Mouse (Mus musculus) MEL (cell line): ENCODE results near the gene Maea. TPM values are rescaled to one million over a fixed set of nuclear protein-coding genes. Genes with fewer than 3 reads are reported as not detected.
A peak's percentile ranks its signal among the peaks of the same experiment; 100 is the strongest.

Experiments
- DNase-seq: peaks from one replicate; pipeline ENCODE4 v3.0.0; 2011; ENCODE audit warnings: low read depth, low spot score
- H3K27ac ChIP-seq: 2 replicates; pipeline ENCODE4 v1.5.1; 2012; ENCODE audit warnings: low read depth, mild to moderate bottlenecking, control low read depth, low read length, moderate library complexity; ENCODE audit not compliant: control insufficient read depth
- H3K27me3 ChIP-seq, 2 experiments: fragments of 150-350 bp in 1 of 2; sonication (generic) in 1 of 2; 2 replicates each; pipeline ENCODE4 v1.6.1; 2012; ENCODE audit warnings: low read length in 2 of 2, mild to moderate bottlenecking in 2 of 2, improper control_type of control experiment in 1 of 2, moderate library complexity in 1 of 2; ENCODE audit not compliant: insufficient read depth in 2 of 2, control insufficient read depth in 1 of 2
- H3K36me3 ChIP-seq, 2 experiments: 2 replicates each; pipeline ENCODE4 v1.6.1; 2012 to 2014; ENCODE audit warnings: low read length in 2 of 2, improper control_type of control experiment in 1 of 2, inconsistent platforms in 1 of 2, mild to moderate bottlenecking in 1 of 2; ENCODE audit not compliant: insufficient read depth in 2 of 2, control insufficient read depth in 1 of 2
- H3K4me1 ChIP-seq, 2 experiments: fragments of 150-350 bp in 1 of 2; sonication (generic) in 1 of 2; 2 replicates each; pipeline ENCODE4 v1.6.1; 2012; ENCODE audit warnings: low read length in 2 of 2, improper control_type of control experiment in 1 of 2, mild to moderate bottlenecking in 1 of 2; ENCODE audit not compliant: insufficient read depth in 2 of 2, control insufficient read depth in 1 of 2
- H3K4me3 ChIP-seq, 2 experiments: fragments of 150-350 bp in 1 of 2; sonication (generic) in 1 of 2; 2 replicates each; pipeline ENCODE4 v1.5.1; 2012; ENCODE audit warnings: low read depth in 2 of 2, low read length in 2 of 2, mild to moderate bottlenecking in 2 of 2, moderate library complexity in 2 of 2, control low read depth in 1 of 2, improper control_type of control experiment in 1 of 2; ENCODE audit not compliant: control insufficient read depth in 1 of 2, insufficient read depth in 1 of 2
- H3K79me2 ChIP-seq: 2 replicates; pipeline ENCODE4 v1.6.1; 2012; ENCODE audit warnings: mild to moderate bottlenecking, low read length, moderate library complexity; ENCODE audit not compliant: control insufficient read depth, poor library complexity, insufficient read depth
- H3K9ac ChIP-seq: 2 replicates; pipeline ENCODE4 v1.6.1; 2012; ENCODE audit warnings: low read depth, mild to moderate bottlenecking, control low read depth, low read length, moderate library complexity; ENCODE audit not compliant: control insufficient read depth, poor library complexity, severe bottlenecking
- H3K9me3 ChIP-seq: fragments of 150-350 bp; sonication (generic); replicated peaks from 2 replicates; pipeline ENCODE4 v1.6.1; 2012; ENCODE audit warnings: mild to moderate bottlenecking, low read length, improper control_type of control experiment, moderate library complexity; ENCODE audit not compliant: insufficient read depth
- CHD1 ChIP-seq: IDR thresholded peaks from 2 replicates; pipeline ENCODE4 v1.6.1; 2012; ENCODE audit warnings: low read depth, mild to moderate bottlenecking, inconsistent platforms, low read length, improper control_type of control experiment
- CHD2 ChIP-seq: IDR thresholded peaks from 2 replicates; pipeline ENCODE4 v1.6.1; 2011; ENCODE audit warnings: low read length, improper control_type of control experiment
- ELF1 ChIP-seq: IDR thresholded peaks from 2 replicates; pipeline ENCODE4 v1.6.1; 2014; ENCODE audit warnings: low read depth, mild to moderate bottlenecking, inconsistent platforms, low read length, improper control_type of control experiment, moderate library complexity
- MAX ChIP-seq: IDR thresholded peaks from 2 replicates; pipeline ENCODE4 v1.6.1; 2011; ENCODE audit warnings: low read length, improper control_type of control experiment
- MXI1 ChIP-seq: IDR thresholded peaks from 2 replicates; pipeline ENCODE4 v1.6.1; 2011; ENCODE audit warnings: mild to moderate bottlenecking, low read depth, low read length, improper control_type of control experiment
- MYB ChIP-seq: IDR thresholded peaks from 2 replicates; pipeline ENCODE4 v1.6.1; 2011; ENCODE audit warnings: mild to moderate bottlenecking, low read depth, low read length, improper control_type of control experiment
- NELFE ChIP-seq: IDR thresholded peaks from 2 replicates; pipeline ENCODE4 v1.6.1; 2011; ENCODE audit warnings: low read depth, low read length, improper control_type of control experiment
- NRF1 ChIP-seq: IDR thresholded peaks from 2 replicates; pipeline ENCODE4 v1.6.1; 2014; ENCODE audit warnings: low read depth, mild to moderate bottlenecking, inconsistent platforms, low read length, improper control_type of control experiment, moderate library complexity; ENCODE audit not compliant: poor library complexity, insufficient read depth, severe bottlenecking
- polyA plus RNA-seq, 2 experiments: library from polyadenylated mRNA; stranded (reverse) in 1 of 2; unstranded in 1 of 2; fragments of >175 nt in 1 of 2; fragments of >200 nt in 1 of 2; gene quantifications; 2 replicates each; pipeline versions ENCODE4 v1.2.1 to v1.2.4; 2012; ENCODE audit warnings: low replicate concordance in 2 of 2, low read depth in 1 of 2; ENCODE audit not compliant: insufficient read length in 2 of 2, insufficient read depth in 1 of 2, missing spikeins in 1 of 2
- total RNA-seq: library from RNA; depleted of rRNA; stranded (reverse); fragments of 300-350 nt; gene quantifications from 2 replicates; pipeline ENCODE4 v1.2.3, GENCODE M21; 2012

Gene Maea
- total and polyA plus RNA-seq, 3 experiments, result 140 to 224 TPM; not detected in 1

GRCm38 (mm10) chr5:33310704-33311462 is 24.4 kb upstream of the Maea start:
- peak; percentile 44 for DNase-seq
- Histone ChIP-seq H3K4me3 (no peak overlapping the region), H3K4me1 (peaks cover 0 to 7% of the 10 kb centered on the region in 2 experiments; a peak in 1 of 4 replicates), H3K27ac (no peak overlapping the region), H3K9me3 (no peaks in the 10 kb centered on the region), H3K36me3 (no peaks in the 10 kb centered on the region), H3K27me3 (peaks cover 0 to 4% of the 10 kb centered on the region in 2 experiments; a peak in 2 of 4 replicates), H3K79me2 (no peaks in the 10 kb centered on the region), H3K9ac (no peak overlapping the region)
- no peak for TF ChIP-seq MXI1

GRCm38 (mm10) chr5:33312192-33312591 is 23.1 kb upstream of the Maea start:
- H3K9ac ChIP-seq, result no peak overlapping the region
- no peak overlapping the region for H3K27ac ChIP-seq
- TF ChIP-seq CHD2, result no peak
- no peak for TF ChIP-seq CHD1
- peak; percentile 34; the same call in 1 of the 2 replicates for TF ChIP-seq MAX
- no peak for TF ChIP-seq MYB
- no peak for TF ChIP-seq NRF1
- peaks cover under 1 to 3% of the 10 kb centered on the region in 2 experiments; a peak in 3 of 4 replicates for H3K27me3 ChIP-seq
- DNase-seq, result no peak
- no peaks in the 10 kb centered on the region for H3K79me2 ChIP-seq
- H3K4me3 ChIP-seq, result no peak overlapping the region
- H3K4me1 ChIP-seq, result peaks cover 0 to 7% of the 10 kb centered on the region in 2 experiments; a peak in 1 of 4 replicates
- no peaks in the 10 kb centered on the region for H3K36me3 ChIP-seq
- H3K9me3 ChIP-seq, result no peaks in the 10 kb centered on the region

- no peak for TF ChIP-seq NELFE
- TF ChIP-seq ELF1, result no peak
Observed at GRCm38 (mm10) chr5:33324491-33324890, 10.8 kb upstream of the Maea start.

More at GRCm38 (mm10) chr5:33324491-33324890, 10.8 kb upstream of the Maea start:
- no peaks in the 10 kb centered on the region for H3K9me3 ChIP-seq
- H3K36me3 ChIP-seq, result no peaks in the 10 kb centered on the region
- H3K27ac ChIP-seq, result no peak overlapping the region
- no peak overlapping the region for H3K4me3 ChIP-seq
- DNase-seq, result no peak
- H3K79me2 ChIP-seq, result no peaks in the 10 kb centered on the region
- H3K9ac ChIP-seq, result no peak overlapping the region
- H3K4me1 ChIP-seq, result no peaks in the 10 kb centered on the region
- H3K27me3 ChIP-seq, result peaks cover 21 to 29% of the 10 kb centered on the region in 2 experiments
